Mouse (Mus musculus): ENCODE data around the gene Ubxn11.
A peak's percentile ranks its signal among the peaks of the same experiment; 100 is the strongest.

Gene Ubxn11

GRCm38 (mm10) chr4:134090521-134091224 is 11.7 kb upstream of the Ubxn11 start:
- DNase-seq (ENCODE audit: extremely low spot score), result no peak

GRCm38 (mm10) chr4:134091225-134091529 is 11.2 kb upstream of the Ubxn11 start:
- DNase-seq (ENCODE audit: extremely low spot score), result no peak

- DNase-seq (ENCODE audit: extremely low spot score), result peak; percentile 47
Observed at GRCm38 (mm10) chr4:134092382-134093288, 9.7 kb upstream of the Ubxn11 start.

- DNase-seq (ENCODE audit: extremely low spot score), result no peak
Observed at GRCm38 (mm10) chr4:134094004-134094564, 8.3 kb upstream of the Ubxn11 start.

GRCm38 (mm10) chr4:134094923-134095547 is 7.3 kb upstream of the Ubxn11 start, which contains the start of gene Cd52:
Gene Cd52, minus strand, starts transcription at chr4:134095082.
- DNase-seq (ENCODE audit: extremely low spot score), result no peak

DNA sequence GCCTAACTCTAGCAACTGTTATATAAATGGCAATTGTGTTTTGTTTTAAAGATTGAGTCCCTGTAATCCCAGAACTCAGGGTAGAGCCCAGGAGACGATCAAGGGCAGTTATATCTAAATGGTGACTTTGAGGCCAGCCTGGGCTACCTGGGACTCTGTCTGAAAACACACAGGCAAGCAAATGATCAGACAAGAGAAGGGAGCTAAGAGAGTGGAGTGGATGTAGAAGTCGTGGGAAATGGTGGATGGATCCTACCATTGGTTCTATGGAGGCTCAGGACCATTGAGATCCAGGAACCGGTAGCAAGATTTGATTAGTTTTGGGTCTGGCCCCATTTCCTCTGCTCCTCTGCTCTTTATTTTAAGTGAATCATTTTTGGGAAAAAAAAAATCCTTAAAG is 6.2 kb upstream of the Ubxn11 start:
- DNase-seq (ENCODE audit: extremely low spot score), result no peak

DNA sequence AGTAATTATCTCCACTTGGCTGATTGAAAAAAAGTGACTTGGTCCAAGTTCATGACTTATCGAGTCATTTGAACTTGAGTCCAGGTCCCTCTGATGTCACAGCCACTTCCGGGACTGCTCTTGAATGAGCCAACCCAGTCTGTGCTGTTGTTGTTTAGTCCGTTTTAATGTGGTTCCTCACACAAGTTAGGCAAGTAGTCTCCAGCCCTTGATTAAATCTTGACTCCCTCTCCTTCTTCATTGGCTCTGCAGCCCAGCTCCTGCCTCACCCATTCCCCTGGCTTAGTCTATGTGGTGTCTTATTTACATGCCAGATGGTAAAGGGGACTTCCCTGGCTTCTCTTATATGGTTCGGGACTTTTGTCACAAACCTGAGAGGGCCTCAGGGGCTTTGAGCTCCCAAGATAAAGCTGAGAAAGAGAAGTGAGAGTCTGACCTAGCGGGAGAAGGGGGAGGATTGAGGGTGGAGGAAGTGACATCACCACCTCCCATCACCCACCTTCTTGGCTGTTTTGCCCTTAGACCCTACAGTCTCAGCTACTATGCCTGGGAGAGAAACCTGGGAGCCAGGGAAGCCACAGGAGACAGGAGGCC is 5.3 kb upstream of the Ubxn11 start:
- no peak for DNase-seq (ENCODE audit: extremely low spot score)

DNA sequence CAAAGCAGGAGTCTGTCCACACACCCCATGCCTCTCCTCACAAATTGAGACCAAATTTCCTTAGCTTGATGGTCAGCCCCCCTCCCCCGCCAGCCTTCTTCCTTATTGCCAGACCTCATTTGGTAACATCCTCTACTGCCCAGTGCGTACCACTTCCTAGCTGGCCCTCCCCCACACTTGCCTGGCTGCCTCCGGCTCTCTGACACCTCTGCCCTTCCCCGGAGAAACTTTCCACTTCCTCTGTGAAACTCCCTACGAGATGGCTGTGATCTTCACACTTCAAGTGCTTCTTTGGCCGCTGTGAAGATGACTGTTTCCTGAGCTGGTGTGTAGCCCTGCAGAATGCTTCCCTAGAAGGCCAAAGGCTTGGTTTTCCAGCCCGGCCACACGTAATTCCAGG is 3.7 kb upstream of the Ubxn11 start:
- DNase-seq (ENCODE audit: extremely low spot score), result no peak

GRCm38 (mm10) chr4:134100245-134100644 is 2.1 kb upstream of the Ubxn11 start:
- no peak for DNase-seq (ENCODE audit: extremely low spot score)

GRCm38 (mm10) chr4:134102742-134103119 is 361 bp downstream of the Ubxn11 start:
- no peak for DNase-seq (ENCODE audit: extremely low spot score)

GRCm38 (mm10) chr4:134106105-134106504 is 3.7 kb downstream of the Ubxn11 start:
- no peak for DNase-seq (ENCODE audit: extremely low spot score)

- no peak for DNase-seq (ENCODE audit: extremely low spot score)
Observed at GRCm38 (mm10) chr4:134107730-134108129, 5.4 kb downstream of the Ubxn11 start.

DNA sequence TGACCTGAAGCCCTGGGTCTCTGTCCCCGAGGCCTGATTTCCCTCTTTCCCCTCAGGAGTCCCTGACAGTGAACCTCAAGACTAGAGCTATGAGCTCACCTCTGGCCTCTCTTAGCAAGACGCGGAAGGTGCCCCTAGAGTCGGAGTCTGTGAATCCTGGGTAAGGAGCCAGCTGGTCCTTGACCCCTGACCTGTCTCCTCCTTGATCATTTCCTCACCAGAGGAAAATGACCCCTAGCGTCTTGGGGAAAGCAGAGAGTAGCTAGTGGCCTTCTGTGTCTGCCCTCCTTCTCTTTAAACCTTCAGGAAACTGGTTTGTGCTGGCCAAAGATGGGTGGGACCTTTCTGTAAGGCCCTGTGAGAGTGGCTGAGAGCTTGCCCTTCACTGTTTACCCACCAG is 5.8 kb downstream of the Ubxn11 start:
- DNase-seq (ENCODE audit: extremely low spot score), result peak; percentile 44

DNA sequence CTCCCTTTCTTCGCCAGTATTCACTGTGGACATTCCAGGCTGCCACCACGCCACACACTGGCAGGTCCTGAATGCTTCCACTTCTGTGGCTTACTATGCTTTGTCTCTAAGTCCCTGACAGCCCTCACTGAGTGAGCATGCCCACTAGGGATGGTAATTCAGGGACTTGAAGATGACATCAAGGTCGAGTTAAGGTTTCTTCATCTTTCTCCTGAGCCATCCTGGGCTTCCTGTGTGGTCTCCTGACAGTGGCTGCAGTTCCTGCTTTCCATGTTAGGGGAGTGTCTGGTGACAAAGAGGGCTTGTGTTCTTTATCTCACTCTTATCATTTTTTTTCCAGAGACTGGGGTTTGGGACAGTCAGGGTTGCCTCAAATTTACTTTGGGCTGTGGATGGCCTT is 8.3 kb downstream of the Ubxn11 start:
- no peak for DNase-seq (ENCODE audit: extremely low spot score)

DNA sequence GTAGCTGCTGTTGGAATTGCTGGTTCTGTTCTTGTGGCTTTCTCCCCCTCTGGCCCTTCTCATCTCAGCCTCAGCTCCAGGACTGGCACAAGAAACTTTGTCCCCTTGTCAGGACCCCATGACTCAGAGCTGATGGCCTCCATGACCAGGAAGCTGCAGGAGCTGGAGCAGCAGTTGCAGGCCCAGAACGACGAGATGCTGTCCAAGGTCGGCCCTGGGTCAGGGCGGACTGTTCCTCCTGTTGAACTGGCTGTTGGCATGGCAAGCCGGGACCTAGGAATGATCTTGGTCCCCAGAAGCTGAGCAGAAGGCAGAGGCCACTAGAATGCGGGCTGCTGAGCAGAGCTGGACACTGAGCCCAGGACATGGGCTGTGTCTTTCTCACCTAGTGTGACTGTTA is 10.0 kb downstream of the Ubxn11 start:
- DNase-seq (ENCODE audit: extremely low spot score), result no peak

DNA sequence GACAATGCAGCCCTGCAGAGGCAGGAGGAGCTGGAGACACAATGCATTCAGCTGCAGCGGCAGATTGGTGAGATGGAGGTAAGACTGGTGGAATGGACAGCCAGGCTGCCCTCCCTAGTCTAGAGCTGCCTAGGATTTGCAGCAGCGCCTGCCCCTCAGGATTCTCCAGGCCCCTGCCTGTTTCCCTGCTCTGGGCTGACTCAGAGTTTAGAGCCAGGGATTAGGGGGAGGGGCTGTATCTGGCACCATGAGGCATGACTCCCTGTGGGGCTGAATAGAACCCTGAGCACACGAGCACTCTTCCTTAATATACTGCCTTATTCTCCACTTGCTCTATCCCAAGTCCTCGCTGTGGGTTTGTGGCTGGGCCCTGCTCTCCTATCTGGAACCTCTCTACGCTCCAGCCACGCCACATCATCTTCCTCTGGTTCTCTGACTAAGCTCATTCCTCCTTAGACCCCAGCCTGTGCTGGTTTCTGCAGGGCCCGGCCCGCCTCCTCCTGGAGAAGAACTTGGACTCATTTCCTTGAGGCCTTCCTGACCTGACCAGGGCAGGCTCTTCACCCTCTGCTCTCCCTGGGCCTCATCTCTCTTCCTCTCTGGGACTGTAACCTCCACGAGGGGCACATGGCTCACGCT is 11.1 kb downstream of the Ubxn11 start:
- no peak for DNase-seq (ENCODE audit: extremely low spot score)

- no peak for DNase-seq (ENCODE audit: extremely low spot score)
Observed at GRCm38 (mm10) chr4:134114038-134114437, 11.7 kb downstream of the Ubxn11 start.

DNA sequence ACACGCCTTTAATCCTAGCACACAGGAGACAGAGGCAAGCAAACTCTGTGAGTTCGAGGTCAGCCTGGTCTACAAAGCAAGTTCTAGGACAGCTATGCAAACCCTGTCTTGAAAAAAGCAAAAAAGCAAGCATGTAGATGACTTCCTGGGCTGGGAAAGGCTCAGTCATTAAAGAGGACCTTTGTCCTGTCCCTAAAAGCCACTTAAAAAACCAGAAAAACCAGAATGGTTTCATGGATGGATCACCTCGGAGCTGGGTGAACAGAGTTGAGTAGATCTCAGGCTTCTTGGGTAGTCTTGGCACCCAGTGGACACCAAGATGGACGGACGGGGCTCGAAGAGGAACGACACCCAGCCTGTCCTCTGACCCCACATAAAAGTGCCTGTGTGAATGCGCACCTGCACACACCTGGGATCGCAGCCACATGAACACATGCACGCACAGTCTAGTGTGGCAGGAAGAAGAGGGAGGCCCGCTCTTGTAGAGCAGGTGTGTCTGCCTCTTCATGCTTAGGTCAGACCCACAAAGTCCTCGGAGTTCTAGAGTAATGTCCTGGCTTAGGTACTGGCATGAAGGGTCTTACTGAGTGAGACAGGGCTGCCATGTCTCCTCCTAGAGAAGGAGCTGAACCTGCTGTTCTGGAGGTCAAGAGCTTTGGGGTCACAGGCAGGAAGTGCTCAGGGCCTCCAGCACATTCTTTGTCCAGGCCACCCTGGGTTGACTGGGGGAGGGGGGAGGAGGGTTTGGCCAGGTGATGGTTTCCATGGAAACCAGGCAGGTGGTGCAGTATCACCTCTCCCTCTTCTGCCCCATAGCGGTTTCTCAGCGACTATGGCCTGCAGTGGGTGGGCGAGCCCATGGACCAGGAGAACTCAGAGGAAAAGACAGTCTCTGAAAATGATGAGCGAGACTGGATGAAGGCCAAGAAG is 13.1 kb downstream of the Ubxn11 start:
- DNase-seq (ENCODE audit: extremely low spot score), result no peak

GRCm38 (mm10) chr4:134116501-134116900 is 14.1 kb downstream of the Ubxn11 start:
- no peak for DNase-seq (ENCODE audit: extremely low spot score)

GRCm38 (mm10) chr4:134117012-134117411 is 14.6 kb downstream of the Ubxn11 start:
- no peak for DNase-seq (ENCODE audit: extremely low spot score)
